Mouse (Mus musculus) liver, embryonic 13.5 days (tissue): ENCODE measurements around the gene Klhl8. TPM values are rescaled to one million over a fixed set of nuclear protein-coding genes. Genes with fewer than 3 reads are reported as not detected.
A peak's percentile ranks its signal among the peaks of the same experiment; 100 is the strongest.
"Not testable (repeated sequence)": the region's sequence is repeated elsewhere in the genome, so short reads cannot be mapped to it uniquely, and the experiment has no call there.

Experiments used
- ATAC-seq: fragments of 200-750 bp; cut with Nextera tagmentation; 2 replicates; pipeline ENCODE4 v1.8.0; 2017; ENCODE audit warnings: low read depth, mild to moderate bottlenecking, moderate number of reproducible peaks, moderate library complexity
- DNase-seq: peaks from one replicate; pipeline ENCODE4 v3.0.0; 2022
- H3K27ac ChIP-seq: fragments of 300-500 bp; sonication (generic); 2 replicates; pipeline ENCODE4 v1.5.1; 2015; ENCODE audit warnings: moderate library complexity, mild to moderate bottlenecking, inconsistent platforms
- H3K27me3 ChIP-seq: fragments of 300-500 bp; sonication (generic); 2 replicates; pipeline ENCODE4 v1.6.1; 2015; ENCODE audit warnings: mild to moderate bottlenecking, inconsistent platforms
- H3K36me3 ChIP-seq: fragments of 300-500 bp; sonication (generic); 2 replicates; pipeline ENCODE4 v1.6.1; 2015; ENCODE audit warnings: mild to moderate bottlenecking, inconsistent platforms
- H3K4me1 ChIP-seq: fragments of 300-500 bp; sonication (generic); replicated peaks from 2 replicates; pipeline ENCODE4 v1.6.1; 2015; ENCODE audit warnings: inconsistent platforms
- H3K4me2 ChIP-seq: fragments of 300-500 bp; sonication (generic); 2 replicates; pipeline ENCODE4 v1.6.1; 2015; ENCODE audit warnings: inconsistent platforms, mild to moderate bottlenecking, moderate library complexity
- H3K4me3 ChIP-seq: fragments of 300-500 bp; sonication (generic); replicated peaks from 2 replicates; pipeline ENCODE4 v1.5.1; 2015; ENCODE audit warnings: mild to moderate bottlenecking, inconsistent platforms
- H3K9ac ChIP-seq: fragments of 300-500 bp; sonication (generic); 2 replicates; pipeline ENCODE4 v1.6.1; 2015; ENCODE audit warnings: mild to moderate bottlenecking, inconsistent platforms
- H3K9me3 ChIP-seq: fragments of 300-500 bp; sonication (generic); replicated peaks from 2 replicates; pipeline ENCODE4 v1.6.1; 2016; ENCODE audit warnings: inconsistent platforms
- WGBS: fragments of 180-500 bp; shearing (Covaris S2); methylation state at CpG from one replicate; pipeline ENCODE4 v1.1.7; 2015; ENCODE audit not compliant: insufficient replicate concordance; 5-methylcytosine and 5-hydroxymethylcytosine counted together
- polyA plus RNA-seq: library from polyadenylated mRNA; unstranded; fragments of >200 nt; fragmentation: Nextera tagmentation; extraction: Ambion mirVana; gene quantifications from 2 replicates; pipeline ENCODE4 v1.2.1, GENCODE M21; 2015

Klhl8 gene
- 1.4 and 1.7 TPM in 2 replicates for polyA plus RNA-seq

DNA sequence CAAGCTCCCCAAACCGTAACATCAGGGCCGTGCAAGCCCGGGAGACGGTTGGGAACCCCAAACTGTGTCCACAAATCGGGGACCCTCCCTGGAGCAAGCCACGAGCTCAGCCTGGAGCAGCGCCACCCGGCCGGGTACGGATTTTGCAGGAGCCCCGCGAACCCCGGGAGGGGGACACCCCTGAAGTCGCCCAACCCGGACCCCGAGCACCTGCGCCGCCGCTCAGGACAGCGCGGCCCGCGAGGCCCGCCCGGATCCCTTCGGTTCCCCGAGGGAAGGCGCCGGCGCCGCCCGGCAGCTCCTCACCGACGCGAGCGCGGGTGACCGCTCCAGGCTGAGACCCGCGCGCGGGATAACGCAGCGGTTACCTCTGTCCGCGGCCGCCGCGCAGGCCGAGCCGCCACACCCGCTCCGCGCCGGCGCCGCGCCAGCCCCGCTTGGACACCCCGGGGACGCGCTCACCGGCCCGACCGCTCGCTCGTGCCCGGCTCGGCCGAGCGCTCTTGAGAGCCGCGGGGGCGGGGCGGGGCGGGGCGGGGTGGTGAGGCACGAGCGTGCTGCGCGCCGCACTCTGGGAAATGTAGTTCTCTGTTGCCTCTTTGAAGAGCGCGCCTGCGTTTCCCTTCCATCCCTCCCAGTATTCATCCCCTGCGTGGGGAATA is at the start of gene Klhl8:
Klhl8 (minus strand) TSS at position 512 of the 662 bp plus-strand sequence.
- Histone ChIP-seq H3K27me3 (peaks cover 24% of the 10 kb centered on the region), H3K4me3 (peak within 1 kb of the TSS; percentile 74), H3K4me2 (peak within 1 kb of the TSS; percentile 95), H3K9ac (peak within 1 kb of the TSS; percentile 80), H3K9me3 (no peaks in the 10 kb centered on the region), H3K4me1 (peaks cover 15% of the 10 kb centered on the region), H3K27ac (no peak within 1 kb of the TSS), H3K36me3 (no peaks in the 10 kb centered on the region)
- ATAC-seq (peak; percentile 99), DNase-seq (peak; percentile 75)
- WGBS = under 1% methylated on average over 85 of the region's 86 CpGs

GRCm38 (mm10) chr5:103954638-103955037 is 43.6 kb upstream of the Klhl8 start:
- no peak overlapping the region for H3K27ac ChIP-seq
- H3K9me3 ChIP-seq = no peaks in the 10 kb centered on the region
- H3K9ac ChIP-seq = no peak overlapping the region
- DNase-seq = no peak
- 55% methylated on average over 5 of the region's 5 CpGs for WGBS
- no peak for ATAC-seq
- H3K36me3 ChIP-seq = no peaks in the 10 kb centered on the region
- H3K4me3 ChIP-seq = no peak overlapping the region
- H3K4me1 ChIP-seq = no peaks in the 10 kb centered on the region
- no peaks in the 10 kb centered on the region for H3K27me3 ChIP-seq
- H3K4me2 ChIP-seq = no peak overlapping the region

DNA sequence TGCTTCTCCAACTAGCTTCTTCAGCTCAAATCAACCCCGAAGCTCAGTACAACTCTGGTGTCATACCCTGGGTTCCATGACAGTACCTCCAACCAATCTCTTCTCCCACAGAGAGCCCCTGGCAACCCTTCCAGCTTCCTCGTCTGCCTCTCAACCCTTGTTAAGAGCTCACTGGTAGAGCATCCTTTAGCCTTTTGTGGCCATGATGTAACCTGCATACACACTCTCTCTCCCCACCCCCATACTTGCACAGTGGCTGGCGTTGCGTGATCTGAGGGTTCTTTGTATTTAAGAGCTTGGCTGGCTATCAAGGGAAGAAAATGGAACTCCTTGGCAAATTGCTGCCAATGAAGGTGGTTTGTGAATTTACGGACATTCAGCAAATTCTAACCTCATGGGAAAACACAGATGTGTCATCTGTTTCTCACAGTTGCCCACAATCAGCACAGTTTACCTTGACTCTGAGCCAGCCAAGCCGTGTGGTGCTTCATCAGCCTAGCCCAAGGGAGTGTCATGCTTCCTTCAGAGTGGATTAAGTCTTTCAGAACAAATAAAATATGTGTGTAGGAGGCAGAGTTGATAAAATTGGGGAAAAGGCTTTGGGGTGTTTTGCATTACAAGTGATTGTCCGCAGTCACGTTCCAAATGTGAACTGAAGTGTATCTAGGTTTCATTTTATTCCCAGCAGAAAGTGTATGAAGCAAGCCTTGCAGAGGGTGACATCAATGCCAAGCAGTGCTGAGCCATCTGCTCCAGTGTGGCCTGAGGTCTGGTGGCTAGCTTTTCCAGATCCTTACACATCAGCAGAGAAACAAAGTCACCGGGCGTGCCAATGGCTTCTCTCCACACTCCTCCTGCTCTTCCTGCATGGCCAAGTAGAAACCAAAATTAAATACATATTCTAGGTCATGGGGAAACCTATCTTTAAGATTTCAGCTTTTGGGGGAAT is 42.4 kb upstream of the Klhl8 start:
- WGBS = 74% methylated on average over 10 of the region's 10 CpGs
- Histone ChIP-seq H3K9me3 (no peaks in the 10 kb centered on the region), H3K36me3 (no peaks in the 10 kb centered on the region), H3K27ac (no peak overlapping the region), H3K4me1 (no peaks in the 10 kb centered on the region), H3K27me3 (no peaks in the 10 kb centered on the region), H3K4me3 (no peak overlapping the region), H3K9ac (no peak overlapping the region), H3K4me2 (no peak overlapping the region)
- no peak for ATAC-seq
- DNase-seq = no peak

- DNase-seq, H3K9me3 ChIP-seq, H3K4me2 ChIP-seq, H3K9ac ChIP-seq, H3K4me1 ChIP-seq, H3K4me3 ChIP-seq, ATAC-seq, H3K36me3 ChIP-seq, H3K27ac ChIP-seq, H3K27me3 ChIP-seq: not testable (repeated sequence)
- 83% methylated on average over 15 of the region's 15 CpGs for WGBS
Measured at GRCm38 (mm10) chr5:103950138-103950537, 39.1 kb upstream of the Klhl8 start.

GRCm38 (mm10) chr5:103943183-103943582 is 32.1 kb upstream of the Klhl8 start:
- Histone ChIP-seq H3K27me3 (no peaks in the 10 kb centered on the region), H3K4me2 (no peak overlapping the region), H3K36me3 (no peaks in the 10 kb centered on the region), H3K9ac (no peak overlapping the region), H3K4me1 (no peaks in the 10 kb centered on the region), H3K9me3 (no peaks in the 10 kb centered on the region), H3K4me3 (no peak overlapping the region), H3K27ac (no peak overlapping the region)
- DNase-seq (no peak), ATAC-seq (no peak)
- 52% methylated on average over 6 of the region's 6 CpGs for WGBS

DNA sequence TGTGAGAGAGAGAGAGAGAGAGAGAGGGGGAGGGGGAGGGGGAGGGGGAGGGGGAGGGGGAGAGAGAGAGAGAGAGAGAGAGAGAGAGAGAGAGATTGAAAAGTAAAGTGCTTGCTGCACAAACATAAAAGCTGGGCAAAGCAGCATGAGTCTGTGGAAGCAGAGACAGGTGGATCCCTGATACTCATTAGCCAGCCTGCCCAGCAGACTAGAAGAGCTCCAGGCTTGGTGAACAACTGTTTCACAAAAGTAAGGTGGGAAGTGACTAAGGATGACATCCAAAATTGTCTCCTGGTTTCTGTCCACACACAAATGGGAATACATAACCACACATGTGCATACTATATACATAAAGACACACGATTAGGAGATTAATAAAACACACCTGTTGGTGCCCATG is 28.8 kb upstream of the Klhl8 start:
- no peak overlapping the region for H3K4me3 ChIP-seq
- no peak for DNase-seq
- H3K9ac ChIP-seq = no peak overlapping the region
- H3K27ac ChIP-seq = no peak overlapping the region
- H3K36me3 ChIP-seq = no peaks in the 10 kb centered on the region
- ATAC-seq = no peak
- no peaks in the 10 kb centered on the region for H3K4me1 ChIP-seq
- no peaks in the 10 kb centered on the region for H3K9me3 ChIP-seq
- H3K4me2 ChIP-seq = no peak overlapping the region
- WGBS = 49% methylated on average over 1 of the region's 1 CpGs
- H3K27me3 ChIP-seq = no peaks in the 10 kb centered on the region

- H3K9ac ChIP-seq = no peak overlapping the region
- H3K4me1 ChIP-seq = no peaks in the 10 kb centered on the region
- DNase-seq (no peak), ATAC-seq (no peak)
- H3K27me3 ChIP-seq = no peaks in the 10 kb centered on the region
- 66% methylated on average over 7 of the region's 7 CpGs for WGBS
- no peaks in the 10 kb centered on the region for H3K36me3 ChIP-seq
- no peak overlapping the region for H3K27ac ChIP-seq
- H3K4me2 ChIP-seq = no peak overlapping the region
- H3K9me3 ChIP-seq = no peaks in the 10 kb centered on the region
- H3K4me3 ChIP-seq = no peak overlapping the region
Measured at GRCm38 (mm10) chr5:103939350-103939652, 28.2 kb upstream of the Klhl8 start.

- whole genome bisulfite sequencing = 67% methylated on average over 11 of the region's 11 CpGs
- ATAC-seq = no peak
- Histone ChIP-seq H3K4me3 (no peak overlapping the region), H3K4me1 (no peaks in the 10 kb centered on the region), H3K27me3 (no peaks in the 10 kb centered on the region), H3K9ac (no peak overlapping the region), H3K9me3 (no peaks in the 10 kb centered on the region), H3K4me2 (no peak overlapping the region), H3K36me3 (no peaks in the 10 kb centered on the region), H3K27ac (no peak overlapping the region)
- DNase-seq = no peak
Measured at GRCm38 (mm10) chr5:103938547-103939349, 27.7 kb upstream of the Klhl8 start.

GRCm38 (mm10) chr5:103936906-103937589 is 26.0 kb upstream of the Klhl8 start:
- Histone ChIP-seq H3K4me2 (no peak overlapping the region), H3K9ac (no peak overlapping the region), H3K27ac (no peak overlapping the region), H3K27me3 (no peaks in the 10 kb centered on the region), H3K9me3 (no peaks in the 10 kb centered on the region), H3K36me3 (no peaks in the 10 kb centered on the region), H3K4me3 (no peak overlapping the region), H3K4me1 (no peaks in the 10 kb centered on the region)
- WGBS = 55% methylated on average over 14 of the region's 14 CpGs
- DNase-seq = no peak
- no peak for ATAC-seq

DNA sequence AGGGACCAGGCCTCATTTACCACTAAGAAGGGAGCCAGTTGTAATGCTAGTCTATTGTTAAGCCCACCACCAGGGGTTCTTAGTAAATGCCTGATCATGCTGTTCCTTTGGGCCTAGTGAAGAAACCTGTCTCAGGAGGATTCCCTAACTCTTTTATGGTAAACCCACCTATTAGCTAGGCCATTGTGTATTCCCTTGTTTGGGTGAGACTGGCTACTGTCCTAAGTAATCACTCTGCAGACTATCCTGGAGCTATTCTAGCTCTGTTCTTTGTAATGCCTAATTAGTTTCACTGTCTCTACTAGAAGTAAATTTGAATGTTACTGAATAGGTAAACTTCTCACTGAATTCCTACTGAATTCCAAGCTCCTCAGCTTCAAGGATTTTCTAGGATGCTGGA is 20.9 kb upstream of the Klhl8 start:
- not testable (repeated sequence) for ATAC-seq

DNA sequence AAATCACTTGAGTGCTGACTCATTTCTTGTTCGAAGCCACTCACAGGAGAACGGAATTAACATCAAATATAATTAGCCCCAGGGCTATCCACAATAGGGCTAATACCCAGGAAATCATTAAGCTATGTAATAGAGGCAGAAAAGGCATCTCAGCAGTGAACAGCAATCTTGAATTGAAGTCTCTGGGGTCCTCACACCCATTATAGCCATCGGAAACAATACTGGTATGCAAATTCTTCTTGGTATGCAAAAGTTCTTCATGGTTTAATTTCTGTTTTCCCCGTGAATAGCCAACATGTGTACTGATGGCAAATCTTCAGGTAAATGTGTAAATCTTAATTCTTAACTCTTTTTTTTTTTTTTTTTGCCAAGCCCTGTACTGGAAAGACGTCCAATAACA is 19.5 kb upstream of the Klhl8 start:
- Histone ChIP-seq H3K4me1 (peaks cover 3% of the 10 kb centered on the region), H3K36me3 (no peaks in the 10 kb centered on the region), H3K4me2 (no peak overlapping the region), H3K4me3 (no peak overlapping the region), H3K9ac (no peak overlapping the region), H3K9me3 (no peaks in the 10 kb centered on the region), H3K27ac (no peak overlapping the region), H3K27me3 (no peaks in the 10 kb centered on the region)
- DNase-seq = no peak
- 51% methylated on average over 5 of the region's 5 CpGs for WGBS
- no peak for ATAC-seq

More for the DNA sequence above, 20.9 kb upstream of the Klhl8 start:
- not testable (repeated sequence) for H3K4me1 ChIP-seq, H3K4me3 ChIP-seq, H3K9ac ChIP-seq, H3K9me3 ChIP-seq, H3K36me3 ChIP-seq, H3K27ac ChIP-seq, H3K4me2 ChIP-seq, DNase-seq, H3K27me3 ChIP-seq
